Mouse (Mus musculus): ENCODE measurements around the gene Rogdi.

The Rogdi gene

DNA sequence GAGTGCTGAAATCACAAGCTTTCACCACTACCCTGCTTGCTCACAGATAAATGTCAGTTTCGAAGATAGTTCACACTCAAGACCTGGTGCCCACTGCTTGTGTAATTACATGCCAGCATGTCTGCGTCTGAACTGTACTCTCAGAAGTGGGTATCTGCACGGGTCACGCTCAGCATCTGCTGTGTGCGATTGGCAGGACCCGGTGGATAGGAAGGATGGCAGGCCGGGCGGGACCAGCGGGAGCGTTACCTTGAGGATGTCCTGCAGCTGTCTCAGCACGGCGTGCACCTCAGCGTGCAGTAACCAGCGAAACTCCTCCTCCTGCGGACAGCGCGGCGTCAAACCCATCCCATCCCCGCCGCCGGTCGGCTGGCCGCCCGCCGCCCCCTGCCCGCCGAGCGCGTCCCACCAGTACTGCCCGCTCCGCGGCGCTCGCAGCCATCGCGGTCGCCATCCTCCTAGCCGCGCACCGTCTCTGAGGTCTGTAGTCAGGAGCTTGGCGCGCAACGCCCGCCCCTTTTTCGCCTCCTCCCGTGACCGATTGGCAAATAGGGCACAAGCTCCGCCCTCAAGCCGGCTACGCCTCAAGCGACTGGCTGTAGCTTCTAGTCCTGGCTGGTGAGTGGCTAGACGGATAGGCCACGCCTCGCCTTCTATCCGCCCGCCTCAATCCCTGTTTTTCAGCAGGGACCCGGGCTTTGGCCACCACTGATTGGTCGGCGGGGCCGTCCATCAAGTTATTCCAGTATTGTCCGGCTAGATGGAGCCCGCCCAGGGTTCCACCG, at the start of gene Rogdi:
Rogdi (minus strand) TSS at position 500 of the 785 bp plus-strand sequence.
- DNase-seq = peak; percentile 100

GRCm38 (mm10) chr16:5058114-5058513, 44.8 kb upstream of the Rogdi start:
- no peak for DNase-seq

DNA sequence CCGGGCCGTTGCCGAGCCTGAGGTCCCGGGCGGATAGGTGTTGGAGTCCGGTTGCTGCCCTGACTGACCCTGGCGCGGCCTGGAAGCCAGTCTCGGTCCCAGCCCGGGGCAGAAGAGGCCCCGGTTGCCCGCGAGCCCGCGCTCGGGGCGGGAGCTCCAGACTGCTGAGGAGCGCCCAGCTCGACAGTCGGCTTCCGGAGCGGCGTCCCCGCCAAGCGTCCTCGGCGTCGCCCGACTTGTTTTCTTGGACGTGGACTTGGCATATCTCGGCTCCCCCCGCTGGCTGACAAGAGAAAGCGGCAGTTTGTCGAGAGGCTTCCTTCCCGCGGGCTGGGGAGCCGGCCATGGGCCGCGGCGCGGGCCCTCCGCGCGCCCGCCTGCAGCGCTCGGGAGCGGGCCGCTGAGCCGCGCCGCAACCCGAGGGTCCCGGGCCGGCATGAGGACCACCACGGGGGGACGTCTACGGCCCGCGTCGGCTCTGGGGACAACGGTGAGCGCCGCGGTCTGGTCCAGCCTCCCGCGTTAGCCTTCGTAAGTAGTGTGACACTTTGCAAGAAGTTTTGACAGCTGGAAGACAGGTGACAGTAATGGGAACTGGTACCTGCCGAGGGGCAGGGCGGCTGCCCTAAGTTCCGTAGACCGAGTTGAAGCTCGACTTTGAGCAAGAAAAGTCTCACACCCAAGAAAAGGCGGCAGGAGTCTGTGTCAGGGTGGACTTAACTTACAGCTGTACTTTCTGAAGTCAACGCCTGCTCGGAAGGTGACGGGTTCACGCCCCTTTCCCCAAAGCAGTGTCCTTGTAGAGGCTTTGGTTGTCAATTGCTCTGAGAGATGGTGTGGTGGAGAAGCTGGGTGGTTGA, 37.1 kb upstream of the Rogdi start:
- peak; percentile 78 for DNase-seq

DNA sequence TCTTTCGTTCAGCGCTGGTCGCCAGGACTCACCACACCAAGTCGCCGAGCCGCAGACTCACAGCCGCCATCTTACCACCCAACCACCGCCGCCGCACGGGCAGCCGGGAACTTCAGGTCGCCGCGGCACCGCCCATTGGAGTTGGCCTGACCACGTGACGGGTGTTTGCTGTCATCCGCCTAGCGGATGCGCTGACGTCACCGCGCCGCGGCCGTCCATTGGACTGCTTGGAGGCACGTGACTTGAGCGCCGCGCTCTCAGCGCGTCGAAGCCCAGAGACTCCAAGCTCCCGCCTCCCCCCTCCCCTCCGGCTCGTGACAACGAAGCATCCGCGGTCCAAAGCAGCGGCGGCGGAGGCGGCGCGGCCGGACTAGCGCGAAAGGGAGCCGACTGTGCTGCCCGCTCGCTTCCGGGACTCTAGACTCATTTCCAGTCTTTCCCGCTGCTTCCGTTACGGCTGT, 36.5 kb upstream of the Rogdi start, which contains the start of the genes Glyr1 and Ubn1:
Glyr1 (minus strand) TSS at position 90 of the 461 bp plus-strand sequence.
Ubn1 (plus strand) TSS at position 284 of the 461 bp plus-strand sequence.
- DNase-seq = peak; percentile 99

GRCm38 (mm10) chr16:5049182-5049773, 35.9 kb upstream of the Rogdi start:
- DNase-seq = no peak

DNA sequence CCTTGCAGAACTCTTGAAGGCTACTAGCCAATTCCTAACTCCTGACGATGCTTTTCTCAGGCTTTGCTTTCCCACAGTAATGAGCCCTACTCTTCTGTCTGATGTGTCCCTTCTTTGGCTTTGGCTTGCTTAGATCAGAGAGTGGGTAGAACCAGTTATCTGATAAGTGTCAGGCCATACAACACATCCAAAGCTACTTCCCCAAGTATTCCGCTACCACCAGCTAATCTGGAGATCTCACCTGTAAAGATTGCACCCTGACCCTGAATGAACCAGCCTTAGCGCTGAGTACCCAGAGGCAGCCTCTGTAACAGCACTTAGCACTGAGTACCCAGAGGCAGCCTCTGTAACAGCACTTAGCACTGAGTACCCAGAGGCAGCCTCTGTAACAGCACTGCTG, 32.0 kb upstream of the Rogdi start:
- DNase-seq = no peak

DNA sequence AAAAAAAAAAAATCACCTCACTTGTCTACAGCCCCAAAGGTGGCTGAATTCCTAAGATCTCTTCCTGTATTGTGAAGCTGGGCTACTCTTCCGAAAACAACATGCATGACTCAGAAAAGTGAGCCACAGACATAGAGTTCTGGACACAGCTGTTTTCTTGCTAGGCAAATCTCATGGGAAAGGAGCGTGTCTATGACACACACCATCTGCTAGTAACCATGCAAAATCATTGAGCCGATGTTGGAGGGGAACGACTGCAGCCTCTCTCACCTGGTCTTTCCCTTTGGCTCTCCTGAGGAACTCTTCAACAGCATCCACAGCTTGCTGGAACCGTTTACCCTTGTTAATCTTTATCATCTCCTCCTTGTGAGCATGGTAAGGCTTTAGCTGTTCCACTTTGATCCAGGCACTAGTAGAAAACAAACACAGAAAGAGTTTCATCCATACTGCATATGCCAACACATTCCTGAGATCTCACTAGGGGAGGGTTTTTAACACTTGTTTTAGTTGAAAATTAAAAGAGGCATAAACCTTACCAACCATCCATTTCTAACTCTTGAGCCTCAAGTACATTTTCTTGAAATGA, 23.4 kb upstream of the Rogdi start:
- DNase-seq = no peak

DNA sequence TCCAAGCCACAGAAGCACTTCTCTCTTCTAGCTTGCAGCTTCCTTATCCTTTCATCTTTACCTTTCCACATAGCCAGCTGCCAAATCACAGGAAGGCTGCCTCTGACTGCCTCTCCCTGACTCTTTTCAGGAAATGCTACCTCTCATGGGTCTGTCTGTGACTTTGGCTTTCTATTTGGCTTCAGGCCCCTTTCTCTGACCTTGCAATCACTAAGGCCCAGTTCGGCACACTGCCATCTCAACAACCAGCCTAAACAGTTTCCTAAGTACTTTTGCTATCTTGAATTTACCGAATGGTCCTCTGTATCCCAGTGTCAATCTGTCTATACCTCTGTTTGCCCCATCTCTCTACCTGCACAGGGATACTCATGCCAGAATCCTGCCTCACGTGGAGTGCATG, 22.2 kb upstream of the Rogdi start:
- no peak for DNase-seq

GRCm38 (mm10) chr16:5029847-5030246, 16.5 kb upstream of the Rogdi start:
- no peak for DNase-seq

DNA sequence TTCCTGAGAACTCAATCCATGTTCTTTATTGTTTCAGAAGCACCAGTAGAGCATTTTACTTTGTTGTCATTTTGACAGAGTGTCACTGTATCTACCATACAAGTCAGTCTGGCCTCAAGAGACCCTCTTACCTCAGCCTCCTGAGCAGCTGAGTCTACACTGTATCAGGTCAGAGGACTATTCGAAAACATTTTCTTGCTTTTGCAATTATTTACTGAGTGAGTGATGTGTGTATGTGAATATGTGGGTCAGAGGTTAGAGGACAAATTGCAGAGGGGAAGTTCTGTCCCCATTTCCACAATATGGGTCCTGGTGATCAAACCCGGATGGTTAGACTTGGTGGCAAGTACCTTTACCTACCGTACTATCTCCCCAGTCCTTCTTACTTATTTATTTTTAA, 10.7 kb upstream of the Rogdi start:
- DNase-seq = no peak

- DNase-seq = peak; percentile 18
These were observed 1.2 kb upstream of the Rogdi start for GRCm38 (mm10) chr16:5014578-5014977.

GRCm38 (mm10) chr16:5012036-5013005, 1.0 kb downstream of the Rogdi start:
- peak; percentile 39 for DNase-seq

- no peak for DNase-seq
These were observed 2.1 kb downstream of the Rogdi start for GRCm38 (mm10) chr16:5011285-5011684.

DNA sequence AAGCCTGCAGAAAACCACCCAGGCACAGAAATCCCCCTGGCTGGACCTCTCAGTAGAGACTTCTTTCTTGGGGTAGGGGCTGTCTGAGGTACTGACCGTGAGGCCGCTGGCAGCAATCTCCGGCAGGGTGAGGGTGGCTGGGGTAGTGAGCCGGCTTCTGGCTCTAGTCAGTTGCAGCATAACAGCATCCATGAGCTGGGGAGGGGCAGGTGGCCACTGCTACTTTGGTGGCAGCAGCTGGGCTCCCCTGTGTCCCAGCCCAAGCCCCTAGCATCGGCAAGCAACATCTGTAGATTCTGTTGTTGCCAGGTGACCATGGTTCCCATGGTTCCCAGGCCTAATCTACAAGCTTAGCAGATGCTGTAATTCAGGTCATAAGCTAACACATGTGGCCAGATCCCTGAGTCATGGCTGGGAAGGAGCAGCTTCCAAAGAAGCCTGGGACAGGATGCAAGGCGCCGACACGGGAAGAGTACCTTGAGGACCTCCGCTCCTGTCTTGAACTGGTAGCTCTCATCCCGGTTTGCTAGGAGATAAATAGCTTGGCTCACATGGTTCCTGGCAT, 2.9 kb downstream of the Rogdi start:
- no peak for DNase-seq

- DNase-seq = peak; percentile 19
These were observed 5.3 kb downstream of the Rogdi start for GRCm38 (mm10) chr16:5008076-5008475.

DNA sequence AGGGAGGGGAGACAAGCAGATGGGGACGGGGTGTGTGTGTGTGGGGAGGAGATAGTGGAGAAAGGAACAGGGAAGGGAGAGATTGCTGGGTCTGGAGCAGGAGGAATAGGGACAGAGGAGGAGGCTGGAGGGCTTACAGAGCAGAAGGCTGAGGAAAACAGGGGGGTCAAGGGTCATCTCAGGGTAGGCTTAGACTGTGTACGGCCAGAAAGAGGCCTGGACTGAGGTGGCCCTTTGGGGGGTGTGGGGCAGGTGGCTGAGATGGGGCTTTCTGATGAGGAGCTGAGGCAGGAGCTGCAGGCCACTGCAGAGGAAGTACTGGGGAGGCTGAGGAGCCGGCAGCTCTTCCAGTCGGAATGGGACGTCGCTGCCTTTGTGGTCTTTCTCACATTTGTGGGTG, 5.9 kb downstream of the Rogdi start:
- no peak for DNase-seq

- DNase-seq = no peak
These were observed 6.3 kb downstream of the Rogdi start, which contains the start of gene Smim22 for GRCm38 (mm10) chr16:5007067-5007466. Smim22 (plus strand) TSS chr16:5007288.

- DNase-seq = no peak
These were observed 12.7 kb downstream of the Rogdi start for GRCm38 (mm10) chr16:5000611-5001010.

DNA sequence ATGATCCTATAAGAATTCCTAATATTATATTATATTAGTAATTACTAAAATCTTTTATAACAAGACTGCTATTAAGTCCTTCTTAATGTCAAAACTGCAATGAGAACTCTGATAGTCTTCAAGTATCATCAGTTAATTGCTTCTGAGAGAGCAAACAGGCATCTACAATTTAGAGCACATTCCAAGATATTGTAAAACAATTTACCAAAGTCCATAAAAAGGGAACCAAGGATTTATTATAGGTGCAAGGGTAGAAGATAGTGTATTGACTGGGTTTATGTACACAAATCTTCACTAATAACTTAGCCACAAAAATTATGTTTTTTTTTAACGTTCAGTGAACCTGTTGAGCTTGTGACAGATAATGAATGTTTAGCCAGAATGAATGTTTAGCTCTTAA, 14.4 kb downstream of the Rogdi start:
- DNase-seq = no peak

GRCm38 (mm10) chr16:4997553-4997952, 15.8 kb downstream of the Rogdi start, which contains the start of gene Sept12:
Sept12 (minus strand) TSS chr16:4997852.
- DNase-seq = no peak

GRCm38 (mm10) chr16:4993276-4993675, 20.1 kb downstream of the Rogdi start:
- no peak for DNase-seq

Data from cerebellum, adult 9-10 months (tissue).